Mouse (Mus musculus) small intestine, adult 2 months (tissue): ENCODE results near the gene Acot7. TPM values are rescaled to one million over a fixed set of nuclear protein-coding genes. Genes with fewer than 3 reads are reported as not detected.
A peak's percentile ranks its signal among the peaks of the same experiment; 100 is the strongest.

Experiments
- H3K27ac ChIP-seq: fragments of 200-500 bp; 2 replicates; pipeline ENCODE4 v1.5.1; 2012; ENCODE audit warnings: low read depth, low read length, control low read depth, inconsistent platforms; ENCODE audit not compliant: insufficient read depth
- H3K27me3 ChIP-seq: fragments of 200-500 bp; 2 replicates; pipeline ENCODE4 v1.6.1; 2012; ENCODE audit warnings: mild to moderate bottlenecking, moderate library complexity, low read length, inconsistent platforms; ENCODE audit not compliant: control insufficient read depth, insufficient read depth
- H3K36me3 ChIP-seq: fragments of 200-500 bp; 2 replicates; pipeline ENCODE4 v1.6.1; 2012; ENCODE audit warnings: mild to moderate bottlenecking, low read length, control low read depth, inconsistent platforms; ENCODE audit not compliant: control insufficient read depth, insufficient read depth
- H3K4me1 ChIP-seq: fragments of 200-500 bp; 2 replicates; pipeline ENCODE4 v1.6.1; 2012; ENCODE audit warnings: low read length, inconsistent platforms, mixed read lengths; ENCODE audit not compliant: control insufficient read depth, insufficient read depth, insufficient read length
- H3K4me3 ChIP-seq: fragments of 200-500 bp; 2 replicates; pipeline ENCODE4 v1.5.1; 2012; ENCODE audit warnings: low read depth, mild to moderate bottlenecking, control low read depth, inconsistent platforms, low read length, moderate library complexity
- CTCF ChIP-seq: fragments of 200-500 bp; IDR thresholded peaks from 2 replicates; pipeline ENCODE4 v1.5.1; 2012; ENCODE audit warnings: low read depth, mild to moderate bottlenecking, control low read depth, inconsistent platforms, low read length, moderate library complexity, mixed read lengths; ENCODE audit not compliant: insufficient replicate concordance, insufficient read length; ENCODE audit errors: extremely low read depth
- POLR2A ChIP-seq: fragments of 200-500 bp; IDR thresholded peaks from 2 replicates; pipeline ENCODE4 v1.6.1; 2012; ENCODE audit warnings: low read depth, mild to moderate bottlenecking, control low read depth, inconsistent platforms, low read length, moderate library complexity
- WGBS: fragments of 180-500 bp; shearing (Covaris S2); methylation state at CpG from one replicate; pipeline ENCODE4 v1.1.7; 2018; 5-methylcytosine and 5-hydroxymethylcytosine counted together
- polyA plus RNA-seq: library from polyadenylated mRNA; depleted of rRNA; stranded (reverse); fragments of >200 nt; gene quantifications from 2 replicates; pipeline ENCODE4 v1.2.3, GENCODE M21; 2012

Acot7 gene
- polyA plus RNA-seq, 1 experiment, result 33.4 TPM

DNA sequence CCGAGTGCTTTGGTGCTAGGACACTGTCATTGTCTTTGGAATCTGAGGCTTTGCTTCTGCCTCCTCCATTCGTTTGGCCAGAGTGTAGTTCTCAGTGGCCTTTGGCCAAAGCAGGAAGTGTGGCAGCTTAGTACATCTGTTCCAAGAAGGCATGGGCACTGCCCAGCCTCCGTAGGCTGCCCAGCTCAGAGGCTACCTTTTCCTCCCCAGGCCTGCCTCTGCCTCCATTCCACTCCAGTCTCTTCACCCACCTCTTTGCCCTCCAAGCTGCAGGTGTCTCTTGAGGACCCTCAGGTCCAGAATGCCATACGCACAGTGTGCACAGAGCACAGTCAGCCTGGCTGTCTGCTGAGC lies 86.2 kb downstream of the Acot7 start:
- H3K4me3 ChIP-seq, result no peak overlapping the region
- WGBS, result 55% methylated on average over 4 of the region's 4 CpGs
- H3K36me3 ChIP-seq, result peaks cover 4% of the 10 kb centered on the region; the same call in 1 of the 2 replicates
- H3K27ac ChIP-seq, result peak overlapping the region; percentile 62
- H3K4me1 ChIP-seq, result peaks cover 4% of the 10 kb centered on the region
- no peak for TF ChIP-seq CTCF
- TF ChIP-seq POLR2A, result no peak
- H3K27me3 ChIP-seq, result no peaks in the 10 kb centered on the region

DNA sequence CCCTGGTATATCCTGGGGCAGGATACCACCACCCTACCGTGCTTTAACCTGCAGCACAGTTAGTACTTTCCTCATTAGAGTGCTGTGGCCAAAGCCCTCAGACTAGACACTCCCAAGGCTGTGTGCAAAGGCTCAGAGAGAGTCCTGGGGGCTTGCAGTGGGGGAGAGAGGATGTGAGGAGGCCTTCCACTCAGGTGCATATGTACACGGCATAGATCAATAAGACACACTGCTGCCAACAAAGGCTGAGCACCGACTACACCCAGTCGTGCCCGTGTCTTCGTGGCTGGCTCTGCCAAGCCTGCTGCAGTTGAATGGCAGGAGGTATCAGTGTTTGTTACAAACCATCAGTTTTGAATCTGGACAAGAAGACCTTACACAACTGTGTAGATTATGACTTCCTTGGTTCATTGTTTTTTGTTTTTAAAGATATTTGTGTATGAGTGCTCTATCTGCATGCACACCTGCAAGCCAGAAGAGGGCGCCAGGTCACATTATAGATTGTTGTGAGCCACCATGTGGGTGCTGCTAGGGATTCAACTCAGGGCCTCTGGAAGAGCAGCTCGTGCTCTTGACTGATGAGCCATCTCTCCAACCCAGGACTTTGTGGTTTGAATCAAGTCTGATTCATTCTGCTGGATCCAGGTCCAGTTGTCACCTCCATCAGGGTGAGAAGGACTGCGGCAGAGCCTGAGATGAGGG lies 87.1 kb downstream of the Acot7 start:
- Histone ChIP-seq H3K36me3 (peaks cover 4% of the 10 kb centered on the region; the same call in 1 of the 2 replicates), H3K4me3 (no peak overlapping the region), H3K4me1 (peaks cover 4% of the 10 kb centered on the region), H3K27ac (no peak overlapping the region), H3K27me3 (no peaks in the 10 kb centered on the region)
- TF ChIP-seq CTCF (peak; percentile 44; the same call in 1 of the 2 replicates), POLR2A (no peak)
- WGBS, result 89% methylated on average over 9 of the region's 9 CpGs

DNA sequence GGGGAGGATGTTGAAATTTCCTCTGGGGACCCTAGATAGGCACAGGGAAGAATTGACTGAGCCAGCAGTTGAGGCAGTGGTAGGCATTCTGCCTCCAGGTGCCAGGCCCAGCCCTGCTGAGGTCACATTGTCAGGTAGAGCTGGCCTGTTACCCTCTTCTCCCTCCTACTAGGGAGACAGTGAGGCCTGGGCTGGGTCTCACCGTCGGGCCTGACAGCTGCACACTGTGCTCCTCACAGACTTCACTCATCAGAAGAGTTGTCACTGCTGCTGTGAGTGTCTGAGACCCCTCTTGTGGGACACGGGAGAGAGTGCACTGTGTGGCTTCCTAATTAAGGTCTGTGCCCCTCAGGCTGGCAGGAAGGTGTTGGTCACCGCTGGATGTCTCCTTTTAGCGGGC lies 87.9 kb downstream of the Acot7 start:
- TF ChIP-seq CTCF (no peak), POLR2A (no peak)
- Histone ChIP-seq H3K36me3 (peaks cover 1% of the 10 kb centered on the region; the same call in 1 of the 2 replicates), H3K27ac (no peak overlapping the region), H3K27me3 (no peaks in the 10 kb centered on the region), H3K4me1 (peaks cover 4% of the 10 kb centered on the region), H3K4me3 (no peak overlapping the region)
- WGBS, result 74% methylated on average over 5 of the region's 5 CpGs

DNA sequence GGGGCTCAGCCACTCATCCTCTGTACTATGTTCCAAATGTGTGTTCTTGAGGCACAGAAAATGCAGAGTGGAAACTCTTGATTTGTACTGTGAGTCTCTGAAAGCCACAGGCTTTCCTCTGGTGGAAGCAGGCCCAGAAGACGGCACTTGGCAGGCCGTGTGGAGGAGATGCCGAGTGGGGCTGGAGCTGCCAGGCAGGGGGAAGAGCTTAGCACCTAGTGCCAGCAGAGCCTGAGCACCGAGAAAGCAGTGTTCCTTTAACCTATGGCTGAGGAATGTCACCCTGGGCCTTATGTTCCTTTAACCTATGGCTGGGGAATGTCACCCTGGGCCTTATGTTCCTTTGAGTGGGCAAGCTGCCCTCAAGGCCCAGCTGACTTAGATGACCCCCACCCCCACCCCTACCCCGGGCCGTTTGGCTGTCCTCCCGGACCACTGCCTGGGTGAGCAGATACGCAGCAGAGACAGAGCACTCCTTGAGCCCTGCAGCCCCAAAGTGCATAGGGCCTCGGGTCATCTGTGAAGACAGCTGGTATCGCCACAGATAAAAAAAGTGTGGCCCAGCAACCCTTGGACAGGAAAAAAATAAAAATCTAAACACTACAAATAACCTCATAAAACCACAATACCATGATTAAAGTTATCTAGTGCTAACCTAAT lies 88.4 kb downstream of the Acot7 start:
- no peak for TF ChIP-seq CTCF
- no peak for TF ChIP-seq POLR2A
- 78% methylated on average over 10 of the region's 10 CpGs for WGBS
- no peaks in the 10 kb centered on the region; the same call in 1 of the 2 replicates for H3K36me3 ChIP-seq
- H3K27ac ChIP-seq, result no peak overlapping the region
- H3K4me3 ChIP-seq, result no peak overlapping the region
- no peaks in the 10 kb centered on the region for H3K27me3 ChIP-seq
- peaks cover 4% of the 10 kb centered on the region for H3K4me1 ChIP-seq

DNA sequence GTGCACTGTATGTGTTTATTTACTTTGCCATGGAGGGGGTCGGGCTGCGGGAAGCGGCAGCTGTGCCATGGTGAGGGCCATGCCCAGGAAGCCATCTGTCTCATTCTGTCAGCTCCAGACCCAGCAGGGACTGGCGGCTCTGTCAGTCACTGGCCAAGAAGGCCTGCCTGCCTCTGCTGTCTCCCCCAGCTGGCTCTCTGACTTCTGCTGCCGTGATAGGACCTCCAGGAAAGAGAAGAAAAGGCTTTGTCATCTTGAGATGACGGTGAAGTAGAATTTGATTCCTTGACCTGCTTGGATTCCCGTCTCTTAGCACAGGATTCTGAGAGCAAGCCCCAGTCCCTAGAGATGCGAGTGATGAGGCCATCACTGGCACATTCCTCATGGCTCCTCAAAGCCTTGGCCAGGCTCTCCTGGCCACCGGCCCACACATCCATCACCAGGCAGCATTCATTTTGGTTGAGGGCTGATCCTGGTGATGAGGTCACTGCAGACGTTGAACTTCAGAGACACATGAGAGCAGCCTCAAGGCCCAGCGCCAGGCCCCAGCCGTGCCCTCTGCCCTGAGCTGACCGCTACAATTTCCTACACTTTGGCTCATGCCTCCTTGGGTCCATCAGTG lies 89.9 kb downstream of the Acot7 start:
- H3K4me3 ChIP-seq, result no peak overlapping the region
- no peak overlapping the region for H3K27ac ChIP-seq
- no peaks in the 10 kb centered on the region for H3K27me3 ChIP-seq
- H3K36me3 ChIP-seq, result no peaks in the 10 kb centered on the region; the same call in 1 of the 2 replicates
- TF ChIP-seq CTCF, result no peak
- no peak for TF ChIP-seq POLR2A
- 79% methylated on average over 13 of the region's 13 CpGs for WGBS
- peaks cover 7% of the 10 kb centered on the region for H3K4me1 ChIP-seq

DNA sequence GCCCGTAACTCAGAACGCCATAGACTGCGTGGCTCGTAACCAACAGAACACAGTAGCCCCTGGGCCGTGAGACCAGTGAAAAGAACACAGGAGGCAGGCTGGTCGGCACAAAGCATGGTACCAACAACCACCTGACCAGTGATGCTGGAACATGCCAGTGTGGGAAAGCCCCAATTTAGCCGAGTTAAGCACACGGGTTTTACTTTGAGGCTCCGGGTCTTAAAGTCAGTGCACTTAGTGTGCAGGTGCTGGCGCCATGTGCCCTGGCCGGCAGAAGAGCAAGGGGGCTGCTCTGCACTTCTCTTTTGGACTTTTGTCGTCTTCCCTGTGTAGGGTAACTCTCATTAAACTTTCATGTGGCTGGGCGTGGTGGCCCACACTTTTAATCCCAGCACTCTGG lies 92.0 kb downstream of the Acot7 start:
- Histone ChIP-seq H3K27me3 (peaks cover 14% of the 10 kb centered on the region), H3K4me1 (peaks cover 10% of the 10 kb centered on the region; the same call in 1 of the 2 replicates), H3K4me3 (no peak overlapping the region), H3K36me3 (no peaks in the 10 kb centered on the region; the same call in 1 of the 2 replicates), H3K27ac (no peak overlapping the region)
- TF ChIP-seq POLR2A, result no peak
- TF ChIP-seq CTCF, result no peak
- WGBS, result 88% methylated on average over 13 of the region's 13 CpGs

DNA sequence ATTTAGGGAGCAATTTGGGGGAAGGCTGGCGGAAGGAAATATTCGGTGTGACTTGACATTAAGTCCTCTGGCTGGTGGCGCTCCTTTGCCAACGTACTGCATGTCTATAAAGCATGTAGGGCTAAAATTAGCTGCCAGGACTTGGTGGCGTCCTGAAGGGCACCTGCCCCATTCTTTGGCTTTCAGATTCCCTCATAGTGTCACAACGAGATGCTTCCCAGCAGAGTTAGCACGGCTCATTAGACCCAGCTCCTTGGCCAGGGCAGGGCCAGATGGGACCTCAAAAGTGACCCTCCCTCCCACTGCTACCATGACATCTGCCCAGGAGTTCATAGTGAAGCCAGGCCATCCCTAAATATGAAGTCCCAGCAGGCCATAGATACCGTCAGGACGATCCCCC lies 92.7 kb downstream of the Acot7 start:
- peaks cover 10% of the 10 kb centered on the region; the same call in 1 of the 2 replicates for H3K4me1 ChIP-seq
- 86% methylated on average over 9 of the region's 9 CpGs for WGBS

More for the DNA sequence above, 92.7 kb downstream of the Acot7 start:
- Histone ChIP-seq H3K27me3 (peaks cover 19% of the 10 kb centered on the region), H3K36me3 (no peaks in the 10 kb centered on the region; the same call in 1 of the 2 replicates), H3K4me3 (no peak overlapping the region), H3K27ac (no peak overlapping the region)
- TF ChIP-seq POLR2A (no peak), CTCF (no peak)
